Mouse (Mus musculus) thymus, adult 2 months (tissue): Measurements from ENCODE around the gene Sema3a.

ENCODE experiments used
- CTCF ChIP-seq: fragments of 200-500 bp; IDR thresholded peaks from 2 replicates; pipeline ENCODE4 v1.5.1; 2012; ENCODE audit warnings: mild to moderate bottlenecking, control low read depth, low read length, moderate library complexity, borderline replicate concordance; ENCODE audit not compliant: control insufficient read depth, poor library complexity, insufficient read depth; ENCODE audit errors: extremely low read depth
- POLR2A ChIP-seq: fragments of 200-500 bp; IDR thresholded peaks from 2 replicates; pipeline ENCODE4 v1.6.1; 2012; ENCODE audit warnings: mild to moderate bottlenecking, low read length, control low read depth, moderate library complexity; ENCODE audit not compliant: control insufficient read depth, poor library complexity, insufficient read depth; ENCODE audit errors: extremely low read depth

- no peak for TF ChIP-seq CTCF
- no peak for TF ChIP-seq POLR2A
These were observed 343.6 kb downstream of the Sema3a start for GRCm38 (mm10) chr5:13468856-13469255.
